Mouse (Mus musculus) mouse trophoblast stem cell (cell line): ENCODE results near the gene Hoxa9.

ENCODE experiments used
- in situ Hi-C, 2 experiments: fragments of 300-500 bp; cut with MseI, MboI; formaldehyde crosslinking; loops; 2 replicates in 1 of 2; 3 replicates in 1 of 2; pipeline ENCODE4 v1.15.1; 2025

Hoxa9 gene

DNA sequence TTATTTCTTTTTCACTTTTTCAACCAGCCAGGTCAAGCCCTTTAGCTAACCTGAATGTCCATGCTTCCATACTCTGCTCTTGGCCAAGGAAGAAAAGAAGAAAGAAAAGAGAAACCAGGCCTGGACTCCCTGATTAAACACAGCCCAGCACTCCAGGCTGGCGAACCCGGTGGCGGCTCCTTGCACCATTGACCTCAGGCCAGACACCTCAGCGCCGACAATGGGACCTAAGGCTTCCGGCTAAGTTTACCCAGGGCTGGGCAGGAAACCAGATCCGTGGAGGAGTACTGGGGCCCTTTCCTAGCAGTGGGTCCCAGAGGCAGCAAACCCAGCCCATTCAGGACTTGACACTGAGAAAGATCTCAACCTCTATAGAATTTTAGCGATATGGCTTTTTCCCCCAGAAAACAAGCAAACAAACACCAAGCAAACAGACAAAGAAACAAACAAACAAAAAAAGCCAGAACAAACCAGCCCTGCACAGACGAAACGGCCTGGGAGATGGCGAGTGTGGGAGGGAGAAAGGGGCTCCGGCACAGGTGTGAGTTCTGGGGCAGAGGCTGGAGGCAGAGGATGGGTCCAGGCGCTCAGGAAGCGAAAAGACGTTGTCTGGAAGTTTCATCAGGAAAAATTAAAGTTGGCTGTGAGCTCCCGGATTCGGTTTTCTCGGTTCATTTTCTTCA, 1.1 kb upstream of the Hoxa9 start:
- in situ Hi-C loops: no loop called here

GRCm38 (mm10) chr6:52229558-52230416, 1.1 kb downstream of the Hoxa9 start:
- in situ Hi-C loops: no loop called here

DNA sequence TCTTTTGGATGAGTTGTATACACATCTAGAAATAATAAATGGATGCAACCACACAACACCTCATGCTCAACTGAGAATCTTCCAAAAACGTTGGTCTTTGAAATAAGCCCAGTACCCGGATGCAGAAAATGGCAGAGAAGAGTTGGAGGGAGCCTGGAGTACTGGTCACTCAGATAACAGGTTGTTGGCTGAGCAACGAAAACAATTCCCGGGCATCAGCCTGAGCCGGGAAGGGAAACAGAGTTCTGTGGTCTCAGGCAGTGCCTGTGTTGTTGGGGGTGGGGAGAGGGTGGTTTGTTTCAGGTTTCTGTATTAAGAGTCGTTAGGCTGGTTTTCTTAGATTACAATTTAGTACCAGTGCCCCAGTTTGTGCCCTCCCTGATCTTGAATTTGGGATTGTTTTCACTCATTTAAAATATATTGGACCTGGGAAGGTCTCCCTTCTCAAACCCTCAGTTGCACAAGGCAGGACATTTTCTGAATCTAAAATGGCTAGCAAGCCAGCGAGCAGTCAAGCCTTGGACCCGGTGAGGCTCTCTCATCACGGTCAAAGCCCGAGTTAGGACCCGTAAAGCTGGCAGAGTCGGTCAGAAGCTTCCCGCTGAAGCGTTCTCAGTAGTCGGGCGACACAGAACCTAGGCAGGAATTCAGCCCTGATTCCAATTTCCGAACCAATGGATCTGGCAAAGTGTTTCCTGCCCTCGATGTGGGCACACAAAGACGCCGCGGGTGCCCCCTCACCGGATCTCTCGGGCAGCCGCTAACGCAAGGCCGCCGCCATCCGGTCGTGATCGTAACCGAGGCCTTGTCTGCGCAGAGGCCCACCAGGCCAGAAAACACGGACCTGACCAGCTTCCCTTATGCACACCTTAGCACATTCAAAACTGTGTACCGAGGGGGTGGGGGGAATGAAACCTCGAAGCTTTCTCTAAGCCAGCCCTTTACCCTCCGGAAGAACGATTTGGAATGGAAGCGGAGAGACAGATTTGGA, 2.1 kb downstream of the Hoxa9 start:
- in situ Hi-C loops: no loop called here

DNA sequence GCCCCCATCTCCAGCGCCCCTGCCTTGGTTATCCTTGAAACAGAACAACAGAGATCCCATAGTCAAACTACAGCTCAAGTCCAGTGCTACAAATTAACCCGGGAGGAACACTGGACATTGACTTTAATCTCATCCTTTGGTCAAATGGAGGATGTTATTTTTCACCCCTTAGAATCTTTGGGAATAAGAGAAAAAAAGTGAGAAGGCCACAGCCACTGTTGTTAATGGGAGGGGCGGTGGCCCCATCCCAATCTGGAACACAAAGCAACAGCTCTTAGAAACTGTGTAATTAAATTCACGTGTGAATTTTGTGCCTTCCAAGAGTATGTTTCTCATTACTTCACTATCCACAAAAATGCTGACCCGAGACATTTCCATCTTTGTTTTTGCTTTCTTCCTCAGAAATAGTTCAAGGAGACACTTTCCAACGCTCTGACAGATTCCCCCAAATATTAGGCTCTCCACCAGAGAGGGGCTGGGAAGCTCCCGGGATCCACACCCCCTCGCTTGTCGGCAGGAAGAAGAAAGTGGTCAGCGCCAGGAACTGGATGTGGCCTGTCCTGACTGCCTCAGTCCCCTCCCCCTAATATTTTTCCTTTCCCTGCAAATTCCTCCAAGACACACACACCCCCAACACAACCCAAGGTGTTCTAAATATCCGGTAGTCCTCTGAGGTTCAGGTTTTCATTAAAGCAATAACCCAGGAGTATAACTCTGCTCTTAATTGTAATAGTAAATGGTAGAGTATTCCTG, 3.2 kb downstream of the Hoxa9 start:
- in situ Hi-C loops: no loop called here

GRCm38 (mm10) chr6:52226569-52227257, 4.2 kb downstream of the Hoxa9 start:
- in situ Hi-C loops: no loop called here

DNA sequence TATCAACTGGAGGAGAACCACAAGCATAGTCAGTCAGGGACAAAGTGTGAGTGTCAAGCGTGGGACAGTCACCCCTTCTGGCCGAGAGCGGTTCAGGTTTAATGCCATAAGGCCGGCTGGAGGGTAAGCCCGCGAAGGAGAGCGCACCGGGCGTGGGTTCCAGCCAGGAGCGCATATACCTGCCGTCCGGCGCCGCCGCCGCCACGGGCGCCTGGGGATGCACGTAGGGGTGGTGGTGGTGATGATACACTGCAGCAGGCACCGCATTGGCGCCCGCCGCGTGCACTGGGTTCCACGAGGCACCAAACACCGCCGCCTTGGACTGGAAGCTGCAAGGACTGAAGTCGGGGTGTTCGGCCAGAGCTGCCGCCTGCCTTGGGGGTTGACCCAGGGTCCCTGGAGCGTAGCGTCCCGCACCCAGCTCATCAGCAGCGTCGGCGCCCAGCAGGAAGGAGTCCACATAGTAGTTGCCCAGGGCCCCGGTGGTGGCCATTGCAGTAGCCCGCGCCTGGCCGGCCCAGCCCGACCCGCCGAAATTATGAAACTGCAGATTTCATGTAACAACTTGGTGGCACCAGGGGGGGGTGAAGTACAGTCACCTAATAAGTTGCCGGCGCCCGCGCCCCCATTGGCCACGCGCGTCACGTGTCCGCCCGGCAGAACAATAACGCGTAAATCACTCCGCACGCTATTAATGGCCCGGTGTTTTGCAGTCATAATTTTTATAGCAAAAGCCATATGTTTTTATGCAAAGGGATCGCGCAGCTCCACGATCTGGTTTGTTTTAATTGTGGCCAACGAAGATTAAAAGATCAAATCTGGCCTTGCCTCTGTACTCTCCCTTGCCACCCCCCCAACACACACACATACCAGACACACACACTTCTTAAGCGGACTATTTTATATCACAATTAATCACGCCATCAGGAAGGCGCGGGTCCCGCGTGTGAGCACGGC, 5.0 kb downstream of the Hoxa9 start:
- in situ Hi-C loops: no loop called here

DNA sequence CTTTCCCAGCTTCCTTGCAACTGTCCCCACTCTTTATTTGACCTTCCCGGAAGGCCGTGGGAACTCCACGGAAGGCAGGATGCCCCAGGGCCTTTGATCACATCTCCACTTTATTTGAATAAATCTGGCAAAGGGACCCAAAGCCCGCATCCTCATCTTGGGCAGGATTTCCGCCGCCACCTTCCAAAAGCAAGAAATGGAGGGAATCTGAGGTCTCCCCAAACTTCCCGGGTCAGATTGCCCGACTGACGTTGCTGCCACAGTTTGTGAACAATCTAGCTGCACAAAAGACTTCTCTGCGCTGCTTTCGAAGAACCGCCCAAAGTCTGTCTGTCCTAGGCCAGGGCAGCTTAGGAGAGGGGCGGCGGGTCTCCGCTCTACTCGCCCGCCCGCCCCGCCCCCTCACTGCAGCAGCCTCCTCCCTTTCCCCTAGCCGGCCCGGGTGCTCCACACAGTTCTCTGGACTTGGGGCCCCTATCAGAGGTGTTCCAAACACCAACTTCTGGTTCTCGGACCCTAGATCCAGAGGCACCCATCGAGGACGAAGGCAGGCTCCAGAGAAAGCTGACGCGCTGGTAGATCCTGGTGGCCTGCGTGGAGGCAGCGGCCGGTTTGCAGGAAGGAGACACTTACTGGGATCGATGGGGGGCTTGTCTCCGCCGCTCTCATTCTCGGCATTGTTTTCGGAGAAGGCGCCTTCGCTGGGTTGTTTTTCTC, 5.8 kb downstream of the Hoxa9 start:
- in situ Hi-C loops: loop anchor here in 1 of 2 experiments (25.0 kb wide), 1 partner anchor 613 kb away; no protein-coding TSS in a partner anchor

- in situ Hi-C loops: loop anchor here in 1 of 2 experiments (25.0 kb wide), 1 partner anchor 612 kb away; no protein-coding TSS in a partner anchor
These were observed 6.7 kb downstream of the Hoxa9 start for GRCm38 (mm10) chr6:52223939-52224760.

- in situ Hi-C loops: loop anchor here in 1 of 2 experiments (25.0 kb wide), 1 partner anchor 610 kb away; no protein-coding TSS in a partner anchor
These were observed 8.2 kb downstream of the Hoxa9 start for GRCm38 (mm10) chr6:52222729-52223128.

- in situ Hi-C loops: loop anchor here in 1 of 2 experiments (25.0 kb wide), 1 partner anchor 610 kb away; no protein-coding TSS in a partner anchor
These were observed 8.8 kb downstream of the Hoxa9 start for GRCm38 (mm10) chr6:52221993-52222685.

- in situ Hi-C loops: loop anchor here in 1 of 2 experiments (25.0 kb wide), 1 partner anchor 609 kb away; no protein-coding TSS in a partner anchor
These were observed 9.4 kb downstream of the Hoxa9 start, which contains the start of gene Hoxa7 for GRCm38 (mm10) chr6:52221337-52221992. TSS of gene Hoxa7 (minus strand) at chr6:52221854.

DNA sequence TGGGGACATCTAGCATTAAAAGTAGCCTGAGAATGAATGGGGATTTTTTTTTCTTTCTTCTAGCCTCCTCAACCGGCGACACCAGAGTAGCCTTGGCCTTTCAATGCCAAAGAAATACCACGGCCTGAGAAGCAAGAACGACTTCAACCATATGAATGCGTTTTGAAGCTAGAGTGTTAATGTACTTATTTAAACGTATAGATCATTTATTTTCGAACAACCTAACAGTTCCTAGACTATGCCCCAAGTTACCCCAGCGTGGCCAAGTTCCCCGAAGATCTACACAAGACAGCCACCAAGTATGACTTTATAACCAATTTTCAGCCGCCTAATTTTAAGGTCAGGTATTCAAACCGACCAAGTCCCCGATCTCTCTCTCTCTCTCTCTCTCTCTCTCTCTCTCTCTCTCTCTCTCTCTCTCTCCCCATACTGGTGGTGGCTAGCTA, 10.0 kb downstream of the Hoxa9 start:
- in situ Hi-C loops: loop anchor here in 1 of 2 experiments (25.0 kb wide), 1 partner anchor 609 kb away; no protein-coding TSS in a partner anchor

GRCm38 (mm10) chr6:52220003-52220864, 10.7 kb downstream of the Hoxa9 start:
- in situ Hi-C loops: loop anchor here in 1 of 2 experiments (25.0 kb wide), 1 partner anchor 608 kb away; no protein-coding TSS in a partner anchor

- in situ Hi-C loops: loop anchor here in 1 of 2 experiments (25.0 kb wide), 1 partner anchor 607 kb away; no protein-coding TSS in a partner anchor
These were observed 11.5 kb downstream of the Hoxa9 start for GRCm38 (mm10) chr6:52219234-52219942.
